Mouse (Mus musculus) stomach, embryonic 15.5 days (tissue): ENCODE results near the gene Themis2. TPM values are rescaled to one million over a fixed set of nuclear protein-coding genes. Genes with fewer than 3 reads are reported as not detected.

Experiments
- polyA plus RNA-seq: library from polyadenylated mRNA; unstranded; fragments of >200 nt; fragmentation: Nextera tagmentation; extraction: Ambion mirVana; gene quantifications from 2 replicates; pipeline ENCODE4 v1.2.1, GENCODE M21; 2015

Gene Themis2
- polyA plus RNA-seq, 1 experiment from 2014 or later, result 1.3 TPM

Other genes with a start within 250 kb of the Themis2 start
- gene Ptafr, start 232.3 kb downstream of the Themis2 start, polyA plus RNA-seq, result 1.5 and 1.7 TPM in 2 replicates
- 24.7 and 26.6 TPM in 2 replicates for gene Eya3, start 157.4 kb downstream of the Themis2 start, polyA plus RNA-seq
- gene Xkr8, start 63.8 kb downstream of the Themis2 start, polyA plus RNA-seq, result 3.8 and 4.4 TPM in 2 replicates
- gene Smpdl3b, start 39.1 kb downstream of the Themis2 start, polyA plus RNA-seq, result 6.7 and 6.9 TPM in 2 replicates
- 87.0 and 89.5 TPM in 2 replicates for gene Rpa2, start 28.1 kb downstream of the Themis2 start, polyA plus RNA-seq
- gene Ppp1r8, start 46.8 kb upstream of the Themis2 start, polyA plus RNA-seq, result 44.8 and 46.9 TPM in 2 replicates
- 54.8 and 58.3 TPM in 2 replicates for gene Stx12, start 88.1 kb upstream of the Themis2 start, polyA plus RNA-seq
- 39.3 and 45.5 TPM in 2 replicates for gene Fam76a, start 126.2 kb upstream of the Themis2 start, polyA plus RNA-seq
- 1.6 TPM in 2 replicates for gene Fgr, start 177.7 kb upstream of the Themis2 start, polyA plus RNA-seq
- 8.2 and 9.3 TPM in 2 replicates for gene Ahdc1, start 214.9 kb upstream of the Themis2 start, polyA plus RNA-seq